Mouse (Mus musculus): Measurements from ENCODE around the gene Avpi1.

Avpi1 gene

DNA sequence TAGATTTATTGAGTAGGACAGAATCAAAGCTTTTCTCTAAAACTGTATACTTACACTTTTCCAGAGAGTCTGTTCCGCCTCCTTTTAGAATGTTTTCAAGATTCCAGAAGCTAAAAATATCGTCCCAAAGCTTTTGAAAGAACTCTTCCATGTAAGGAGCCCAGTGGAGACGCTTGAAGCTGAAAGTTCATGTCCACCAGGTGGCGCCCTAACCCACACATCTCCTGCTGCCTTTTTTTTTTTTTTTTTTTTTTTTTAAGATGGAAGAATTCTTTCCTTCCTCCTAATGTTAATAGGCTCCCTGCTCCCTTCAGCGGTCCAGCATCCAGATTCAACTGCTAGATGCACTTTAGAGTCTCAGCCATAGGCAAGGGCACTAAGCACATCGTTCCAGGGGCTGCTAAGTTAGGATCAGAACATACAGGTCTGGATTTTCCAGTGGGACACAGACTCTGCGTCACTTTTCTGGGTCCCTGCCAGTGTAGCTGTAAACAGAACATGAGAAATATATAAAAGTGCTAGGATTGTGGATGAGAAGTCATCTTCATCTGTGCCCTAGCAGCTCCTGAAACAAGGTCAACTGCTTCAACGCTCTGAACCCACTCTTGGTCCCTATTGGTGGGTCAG, 15.8 kb upstream of the Avpi1 start:
- peak; percentile 75 for DNase-seq

- no peak for DNase-seq
These were observed 15.2 kb upstream of the Avpi1 start for GRCm38 (mm10) chr19:42144067-42144466.

GRCm38 (mm10) chr19:42142757-42143156, 13.9 kb upstream of the Avpi1 start:
- no peak for DNase-seq

DNA sequence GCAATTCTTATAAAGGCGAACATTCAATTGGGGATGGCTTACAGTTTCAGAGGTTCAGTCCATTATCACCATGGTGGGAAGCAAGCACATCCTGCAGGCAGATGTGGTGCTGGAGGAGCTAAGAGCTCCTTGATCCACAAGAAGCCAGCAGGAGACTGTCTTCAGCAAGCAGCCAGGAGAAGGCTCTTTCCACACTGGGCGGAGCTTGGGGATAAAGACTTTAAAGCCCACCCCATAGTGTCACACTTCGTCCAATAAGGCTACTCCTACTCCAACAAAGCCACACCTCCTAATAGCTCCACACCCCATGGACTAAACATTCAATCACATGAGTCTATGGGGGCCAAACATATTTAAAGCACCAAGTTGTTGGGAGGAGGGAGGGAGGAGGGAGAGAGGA, 13.1 kb upstream of the Avpi1 start:
- no peak for DNase-seq

DNA sequence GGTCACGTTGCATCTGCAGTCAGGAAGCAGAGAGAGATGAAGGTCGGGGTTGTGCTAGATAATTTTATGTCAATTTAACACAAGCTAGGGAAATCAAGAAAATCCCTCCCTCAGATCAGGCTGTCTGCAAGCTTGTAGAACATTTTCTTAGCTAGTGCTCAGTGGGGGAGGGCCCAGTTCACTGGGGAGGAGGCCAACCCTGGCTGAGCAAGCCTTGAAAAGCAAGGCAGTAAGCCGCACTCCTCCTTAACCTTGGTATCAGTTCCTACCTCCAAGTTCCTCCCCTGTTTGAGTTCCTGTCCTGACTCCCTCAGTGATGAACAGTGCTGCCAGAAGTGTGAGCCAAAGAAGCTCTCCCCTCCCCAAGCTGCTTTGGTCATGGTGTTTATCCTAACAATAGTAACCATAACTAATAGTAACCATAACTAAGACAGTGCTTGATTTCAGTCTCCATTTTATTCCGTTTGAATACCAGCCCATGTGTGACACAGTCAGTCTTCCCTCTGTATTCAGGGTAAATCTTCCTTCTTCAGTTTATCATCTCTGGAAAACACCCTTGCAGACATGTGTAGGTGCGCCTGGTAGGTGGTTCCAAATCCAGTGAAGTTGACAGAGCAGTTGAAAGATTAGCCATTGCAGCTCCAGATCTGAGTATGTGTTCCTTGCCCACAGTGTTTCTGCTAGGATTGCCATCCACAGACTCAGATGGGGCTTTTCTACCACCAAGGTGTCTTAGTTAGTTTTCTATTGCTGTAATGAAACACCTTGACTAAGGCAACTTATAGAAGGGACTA, 11.1 kb upstream of the Avpi1 start:
- DNase-seq = no peak

DNA sequence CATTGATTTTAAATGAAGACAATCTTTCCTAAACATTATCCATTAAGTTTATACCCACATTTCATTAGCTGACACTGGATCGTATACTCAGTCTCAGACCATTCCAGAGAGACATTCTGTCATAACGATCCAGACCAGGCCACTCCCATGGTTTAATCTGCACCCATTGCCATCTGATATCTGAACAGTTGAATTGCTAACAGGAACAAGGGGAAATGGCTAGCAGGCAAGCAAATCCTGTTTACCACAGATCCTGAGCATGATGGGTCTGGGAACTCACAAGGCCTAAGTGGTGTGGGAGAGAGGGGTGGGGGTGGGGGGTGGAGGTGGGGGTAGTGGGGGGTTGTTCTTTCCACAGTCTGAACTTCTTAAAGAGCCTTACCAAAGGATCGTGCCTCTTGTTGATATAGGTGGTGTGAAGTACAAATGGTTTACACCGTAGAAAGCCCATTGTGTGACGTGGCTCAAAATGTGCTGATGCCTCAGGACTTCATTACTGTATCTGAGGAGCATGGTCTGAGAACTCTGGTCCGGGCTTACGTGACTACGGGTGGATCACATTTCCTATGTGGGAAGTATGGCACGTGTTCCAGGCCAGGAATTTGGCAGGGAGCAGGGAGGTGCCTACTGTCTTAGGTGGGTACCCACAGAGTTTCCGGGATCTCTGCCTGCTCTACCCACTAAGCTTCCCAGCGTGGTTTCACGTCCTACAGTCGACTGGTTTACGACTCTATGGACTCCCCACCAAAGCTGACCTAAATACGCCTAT, 9.8 kb upstream of the Avpi1 start:
- DNase-seq = no peak

GRCm38 (mm10) chr19:42137167-42137672, 8.4 kb upstream of the Avpi1 start:
- DNase-seq = no peak

- DNase-seq = no peak
These were observed 7.3 kb upstream of the Avpi1 start for GRCm38 (mm10) chr19:42136126-42136525.

- DNase-seq = no peak
These were observed 6.2 kb upstream of the Avpi1 start for GRCm38 (mm10) chr19:42135070-42135469.

GRCm38 (mm10) chr19:42131101-42131500, 2.2 kb upstream of the Avpi1 start:
- no peak for DNase-seq

DNA sequence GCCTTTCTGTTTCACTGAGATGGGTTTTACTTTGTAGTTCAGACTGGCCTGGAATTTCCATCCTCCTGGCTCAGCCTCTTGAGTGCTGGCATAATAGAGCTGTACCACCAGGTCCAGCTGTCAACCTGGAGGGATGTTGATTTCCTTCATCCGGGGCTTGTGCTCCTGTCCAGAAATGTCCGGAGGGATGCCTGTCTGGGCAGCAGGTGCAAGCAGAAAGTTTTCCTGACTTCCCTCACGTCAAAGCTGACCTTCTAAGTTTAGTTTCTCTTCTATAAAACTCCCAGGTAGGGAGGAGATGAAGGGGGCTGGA, 1.4 kb upstream of the Avpi1 start:
- no peak for DNase-seq

DNA sequence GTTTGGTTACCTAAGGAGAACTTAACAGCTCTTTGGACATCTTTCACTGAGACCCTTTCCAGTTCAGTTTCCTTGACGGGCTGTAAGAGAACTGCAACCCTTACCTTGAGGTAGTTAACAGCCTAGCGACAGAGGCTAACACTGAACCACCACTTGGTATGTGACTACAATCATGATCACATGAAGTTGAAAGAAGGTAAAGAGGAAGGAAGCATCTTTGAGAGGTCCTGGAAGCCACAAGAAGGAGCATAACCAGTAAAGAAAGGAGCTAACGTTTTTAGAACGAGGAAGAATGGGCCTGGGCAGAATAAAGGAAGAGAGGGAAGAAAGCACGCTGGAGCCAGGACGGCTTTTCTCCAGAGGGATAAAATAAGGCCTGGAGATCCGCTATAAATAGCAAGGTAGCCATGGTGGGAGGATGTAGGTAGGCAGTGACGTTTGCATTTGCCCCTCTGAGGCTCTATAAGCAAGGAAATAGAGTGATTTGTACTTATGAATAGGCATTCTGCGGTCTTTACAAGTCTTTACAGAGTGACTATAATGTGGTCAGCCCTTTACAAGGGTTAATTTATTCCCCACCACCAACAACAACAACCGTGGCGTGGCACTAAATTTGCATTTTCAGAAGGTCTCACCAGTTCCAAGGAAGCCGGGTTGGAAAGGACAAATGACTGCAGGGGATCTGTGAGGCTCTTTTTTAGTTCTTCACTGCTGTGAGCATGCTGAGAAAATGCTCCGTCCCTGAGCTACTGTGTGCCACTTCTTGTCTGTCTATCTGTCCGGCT, 842 bp upstream of the Avpi1 start:
- DNase-seq = peak; percentile 31

DNA sequence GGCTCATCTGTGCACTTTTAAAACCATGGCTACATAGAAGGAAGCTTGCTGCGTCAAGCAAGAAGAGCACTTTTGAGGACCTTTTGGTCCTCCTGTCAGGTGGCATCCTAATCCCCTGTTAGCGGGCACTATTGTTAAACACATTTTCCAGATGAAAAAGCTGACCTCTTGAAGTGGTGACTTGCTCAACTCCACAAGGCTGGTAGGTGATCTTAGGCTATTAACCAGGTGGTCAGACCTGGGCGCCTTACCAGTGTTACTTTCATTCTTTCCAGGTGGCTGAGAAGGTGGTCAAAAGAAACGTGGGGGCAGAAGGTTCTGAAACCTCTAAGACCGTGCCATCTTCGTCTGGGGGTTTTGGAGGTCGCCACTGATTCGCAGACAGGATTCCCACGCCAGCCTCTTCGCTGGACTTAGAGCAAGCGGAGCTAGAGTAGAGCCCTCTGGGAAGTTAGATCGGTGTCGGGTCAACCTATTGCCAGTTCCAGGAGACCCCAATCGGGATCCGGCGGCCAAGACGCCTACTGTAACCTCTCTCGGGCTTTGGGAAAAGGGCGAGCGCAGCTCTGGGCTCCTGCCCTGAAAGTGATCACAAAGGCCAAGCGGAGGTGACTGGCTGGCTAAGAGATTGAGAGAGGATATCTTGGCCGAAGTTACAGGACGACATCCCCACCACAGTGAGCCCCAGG, 663 bp downstream of the Avpi1 start:
- DNase-seq = no peak

GRCm38 (mm10) chr19:42127024-42127423, 1.8 kb downstream of the Avpi1 start:
- no peak for DNase-seq

GRCm38 (mm10) chr19:42126219-42126605, 2.6 kb downstream of the Avpi1 start:
- DNase-seq = no peak

GRCm38 (mm10) chr19:42125501-42126218, 3.2 kb downstream of the Avpi1 start:
- no peak for DNase-seq

DNA sequence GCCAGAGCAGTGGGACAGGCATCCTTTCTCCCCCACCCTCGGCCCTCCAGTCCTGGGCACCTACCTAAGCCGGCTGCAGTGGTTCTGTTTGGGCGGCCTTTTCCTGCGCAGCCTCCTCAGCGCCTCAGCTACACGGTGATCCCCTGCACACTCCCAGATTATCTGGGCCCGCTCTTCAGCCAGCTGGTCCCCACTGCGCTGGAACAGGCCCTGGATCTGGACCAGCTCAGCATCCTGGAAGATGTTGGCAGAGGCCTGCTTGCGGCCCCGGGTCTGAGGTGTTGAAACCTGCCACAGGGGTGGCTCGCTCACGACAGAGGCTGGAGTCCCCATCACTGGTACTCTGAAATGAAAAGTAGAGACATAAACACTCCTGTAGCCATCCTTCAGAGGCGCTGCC, 4.2 kb downstream of the Avpi1 start:
- no peak for DNase-seq

DNA sequence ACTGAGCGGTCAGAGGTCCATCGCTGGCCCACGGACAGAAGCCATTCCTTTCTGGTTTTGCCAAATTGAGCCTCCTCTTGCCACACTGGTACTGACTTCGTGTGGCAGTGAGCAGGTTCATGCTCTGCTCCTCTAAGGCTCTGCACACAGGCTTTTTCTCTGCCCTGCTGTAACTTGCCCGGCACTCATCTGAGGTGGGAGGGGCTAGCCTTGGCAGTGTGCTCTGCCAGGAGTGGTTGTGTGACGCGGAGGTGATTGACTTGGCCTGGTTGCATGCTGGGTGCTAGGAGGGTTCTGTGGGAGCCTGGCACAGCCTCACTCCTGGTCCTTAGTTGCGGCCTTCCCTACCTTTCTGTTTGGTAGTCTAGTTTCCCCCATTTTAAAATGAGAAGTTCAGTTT, 8.4 kb downstream of the Avpi1 start:
- DNase-seq = no peak

GRCm38 (mm10) chr19:42118596-42118995, 10.3 kb downstream of the Avpi1 start:
- no peak for DNase-seq

DNA sequence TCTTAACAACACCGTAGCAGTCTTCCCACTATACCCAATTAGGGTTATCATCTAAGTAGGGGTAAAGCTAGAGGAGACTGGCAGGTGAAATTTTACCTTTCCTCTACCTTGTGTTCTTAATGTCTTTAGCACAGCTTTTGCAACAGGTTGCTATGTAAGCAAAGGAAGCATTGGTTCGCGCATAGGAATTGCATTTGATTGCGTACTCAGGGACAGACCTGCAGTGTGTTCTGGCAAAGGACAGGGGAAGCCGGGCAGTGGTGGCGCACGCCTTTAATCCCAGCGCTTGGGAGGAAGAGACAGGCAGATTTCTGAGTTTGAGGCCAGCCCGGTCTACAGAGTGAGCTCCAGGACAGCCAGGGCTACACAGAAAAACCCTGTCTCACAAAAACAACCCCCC, 10.7 kb downstream of the Avpi1 start:
- no peak for DNase-seq

GRCm38 (mm10) chr19:42115783-42116335, 13.0 kb downstream of the Avpi1 start:
- no peak for DNase-seq
